Mouse (Mus musculus) hindbrain, embryonic 15.5 days (tissue): ENCODE data around the gene Aph1a. TPM values are rescaled to one million over a fixed set of nuclear protein-coding genes. Genes with fewer than 3 reads are reported as not detected.
"Not testable (repeated sequence)": the region's sequence is repeated elsewhere in the genome, so short reads cannot be mapped to it uniquely, and the experiment has no call there.

ENCODE experiments used
- ATAC-seq: fragments of 200-750 bp; cut with Nextera tagmentation; 2 replicates; pipeline ENCODE4 v1.8.0; 2017; ENCODE audit warnings: low read depth, moderate number of reproducible peaks, moderate TSS enrichment; ENCODE audit not compliant: low FRiP score
- H3K27ac ChIP-seq: fragments of 300-500 bp; sonication (generic); replicated peaks from 2 replicates; pipeline ENCODE4 v1.5.1; 2015; ENCODE audit warnings: mild to moderate bottlenecking, inconsistent platforms
- H3K27me3 ChIP-seq: fragments of 300-500 bp; sonication (generic); 2 replicates; pipeline ENCODE4 v1.6.1; 2015; ENCODE audit warnings: control low read depth, inconsistent platforms
- H3K36me3 ChIP-seq: fragments of 300-500 bp; sonication (generic); 2 replicates; pipeline ENCODE4 v1.6.1; 2015; ENCODE audit warnings: control low read depth, inconsistent platforms
- H3K4me1 ChIP-seq: fragments of 300-500 bp; sonication (generic); replicated peaks from 2 replicates; pipeline ENCODE4 v1.6.1; 2015; ENCODE audit warnings: control low read depth, inconsistent platforms
- H3K4me2 ChIP-seq: fragments of 300-500 bp; sonication (generic); 2 replicates; pipeline ENCODE4 v1.6.1; 2015; ENCODE audit warnings: moderate library complexity, mild to moderate bottlenecking, inconsistent platforms
- H3K4me3 ChIP-seq: fragments of 300-500 bp; sonication (generic); 2 replicates; pipeline ENCODE4 v1.5.1; 2015; ENCODE audit warnings: mild to moderate bottlenecking, inconsistent platforms
- H3K9ac ChIP-seq: fragments of 300-500 bp; sonication (generic); 2 replicates; pipeline ENCODE4 v1.6.1; 2015; ENCODE audit warnings: inconsistent platforms
- H3K9me3 ChIP-seq: fragments of 300-500 bp; sonication (generic); 2 replicates; pipeline ENCODE4 v1.6.1; 2016; ENCODE audit warnings: control low read depth, inconsistent platforms
- WGBS: fragments of 180-500 bp; shearing (Covaris S2); methylation state at CpG from one replicate; pipeline ENCODE4 v1.1.7; 2015; 5-methylcytosine and 5-hydroxymethylcytosine counted together
- polyA plus RNA-seq: library from polyadenylated mRNA; unstranded; fragments of >200 nt; fragmentation: Nextera tagmentation; extraction: Ambion mirVana; gene quantifications from 2 replicates; pipeline ENCODE4 v1.2.1, GENCODE M21; 2015

Aph1a gene
- 34.9 and 36.4 TPM in 2 replicates for polyA plus RNA-seq

GRCm38 (mm10) chr3:95893606-95894316, at the start of gene Aph1a:
TSS of gene Aph1a (plus strand) at chr3:95893969.
- H3K27me3 ChIP-seq = not testable (repeated sequence)
- under 1% methylated on average over 25 of the region's 43 CpGs for WGBS

GRCm38 (mm10) chr3:95850611-95851010, 43.2 kb upstream of the Aph1a start:
- peaks cover 74% of the 10 kb centered on the region for H3K36me3 ChIP-seq
- WGBS = 88% methylated on average over 4 of the region's 4 CpGs
- H3K4me1 ChIP-seq = peaks cover 8% of the 10 kb centered on the region
- no peaks in the 10 kb centered on the region for H3K27me3 ChIP-seq
- H3K4me2 ChIP-seq = no peak overlapping the region
- no peak overlapping the region for H3K4me3 ChIP-seq
- no peak overlapping the region for H3K27ac ChIP-seq
- H3K9me3 ChIP-seq = no peaks in the 10 kb centered on the region
- no peak for ATAC-seq
- H3K9ac ChIP-seq = no peak overlapping the region

More at GRCm38 (mm10) chr3:95893606-95894316, at the start of gene Aph1a:
- peak within 1 kb of the TSS; percentile 76 for H3K27ac ChIP-seq
- peak within 1 kb of the TSS; percentile 56 for H3K4me3 ChIP-seq
- H3K9ac ChIP-seq = peak within 1 kb of the TSS; percentile 62
- peak within 1 kb of the TSS; percentile 64 for H3K4me2 ChIP-seq
- not testable (repeated sequence) for H3K36me3 ChIP-seq, H3K9me3 ChIP-seq
- ATAC-seq = peak; percentile 98
- peaks cover 24% of the 10 kb centered on the region for H3K4me1 ChIP-seq

- 98% methylated on average over 8 of the region's 8 CpGs for WGBS
Measured at GRCm38 (mm10) chr3:95851317-95851716, 42.5 kb upstream of the Aph1a start.

GRCm38 (mm10) chr3:95855502-95856089, 38.2 kb upstream of the Aph1a start, which contains the start of gene Prpf3:
TSS of gene Prpf3 (minus strand) at chr3:95855885.
- Histone ChIP-seq H3K4me2 (peak within 1 kb of the TSS; percentile 83), H3K4me1 (peaks cover 12% of the 10 kb centered on the region), H3K9me3 (no peaks in the 10 kb centered on the region), H3K9ac (peak within 1 kb of the TSS; percentile 88), H3K27ac (peak within 1 kb of the TSS; percentile 82), H3K36me3 (peaks cover 27% of the 10 kb centered on the region), H3K4me3 (peak within 1 kb of the TSS; percentile 97), H3K27me3 (no peaks in the 10 kb centered on the region)
- under 1% methylated on average over 56 of the region's 56 CpGs for WGBS
- ATAC-seq = peak; percentile 98

More at GRCm38 (mm10) chr3:95851317-95851716, 42.5 kb upstream of the Aph1a start:
- H3K4me1 ChIP-seq = peaks cover 12% of the 10 kb centered on the region
- H3K27me3 ChIP-seq = no peaks in the 10 kb centered on the region
- H3K9ac ChIP-seq = no peak overlapping the region
- H3K4me3 ChIP-seq = no peak overlapping the region
- ATAC-seq = no peak
- no peaks in the 10 kb centered on the region for H3K9me3 ChIP-seq
- no peak overlapping the region for H3K27ac ChIP-seq
- no peak overlapping the region for H3K4me2 ChIP-seq
- H3K36me3 ChIP-seq = peaks cover 68% of the 10 kb centered on the region

GRCm38 (mm10) chr3:95856115-95856514, 37.7 kb upstream of the Aph1a start:
- no peaks in the 10 kb centered on the region for H3K27me3 ChIP-seq
- no peaks in the 10 kb centered on the region for H3K9me3 ChIP-seq
- ATAC-seq = no peak
- H3K9ac ChIP-seq = peak overlapping the region; percentile 88
- peaks cover 12% of the 10 kb centered on the region for H3K4me1 ChIP-seq
- 28% methylated on average over 7 of the region's 7 CpGs for WGBS
- peak overlapping the region; percentile 82 for H3K27ac ChIP-seq
- peak overlapping the region; percentile 83 for H3K4me2 ChIP-seq
- peak overlapping the region; percentile 97 for H3K4me3 ChIP-seq
- peaks cover 22% of the 10 kb centered on the region for H3K36me3 ChIP-seq

GRCm38 (mm10) chr3:95857050-95857449, 36.7 kb upstream of the Aph1a start:
- Histone ChIP-seq H3K4me1 (peaks cover 12% of the 10 kb centered on the region), H3K36me3 (peaks cover 14% of the 10 kb centered on the region)
- WGBS = 86% methylated on average over 1 of the region's 1 CpGs
- not testable (repeated sequence) for H3K4me2 ChIP-seq, H3K4me3 ChIP-seq, H3K27me3 ChIP-seq, H3K27ac ChIP-seq, H3K9ac ChIP-seq, ATAC-seq, H3K9me3 ChIP-seq

- H3K4me2 ChIP-seq, H3K9me3 ChIP-seq, H3K9ac ChIP-seq, H3K4me3 ChIP-seq, H3K27me3 ChIP-seq, H3K27ac ChIP-seq, ATAC-seq, H3K36me3 ChIP-seq: not testable (repeated sequence)
- WGBS = 85% methylated on average over 3 of the region's 3 CpGs
- peaks cover 12% of the 10 kb centered on the region for H3K4me1 ChIP-seq
Measured at GRCm38 (mm10) chr3:95858278-95858677, 35.5 kb upstream of the Aph1a start.

GRCm38 (mm10) chr3:95860323-95860722, 33.4 kb upstream of the Aph1a start:
- 80% methylated on average over 3 of the region's 3 CpGs for WGBS
- H3K27ac ChIP-seq = no peak overlapping the region
- H3K4me1 ChIP-seq = peaks cover 4% of the 10 kb centered on the region; the same call in 1 of the 2 replicates
- H3K27me3 ChIP-seq = no peaks in the 10 kb centered on the region
- no peak overlapping the region for H3K4me3 ChIP-seq
- H3K9ac ChIP-seq = no peak overlapping the region
- H3K9me3 ChIP-seq = no peaks in the 10 kb centered on the region
- H3K4me2 ChIP-seq = no peak overlapping the region
- ATAC-seq = no peak
- peaks cover 12% of the 10 kb centered on the region; the same call in 1 of the 2 replicates for H3K36me3 ChIP-seq

- H3K27ac ChIP-seq = no peak overlapping the region
- no peaks in the 10 kb centered on the region for H3K27me3 ChIP-seq
- 77% methylated on average over 10 of the region's 10 CpGs for WGBS
- ATAC-seq = no peak
- H3K9me3 ChIP-seq = no peaks in the 10 kb centered on the region
- H3K4me2 ChIP-seq = no peak overlapping the region
- H3K9ac ChIP-seq = no peak overlapping the region
- H3K4me1 ChIP-seq = peaks cover 2% of the 10 kb centered on the region; the same call in 1 of the 2 replicates
- no peak overlapping the region for H3K4me3 ChIP-seq
- H3K36me3 ChIP-seq = peaks cover 16% of the 10 kb centered on the region; the same call in 1 of the 2 replicates
Measured at GRCm38 (mm10) chr3:95861216-95861615, 32.6 kb upstream of the Aph1a start.

- ATAC-seq = 0 out of 2 replicates have a peak, but pooled peaks have one; percentile 63
- H3K9ac ChIP-seq = no peak overlapping the region
- no peak overlapping the region for H3K27ac ChIP-seq
- H3K27me3 ChIP-seq = no peaks in the 10 kb centered on the region
- no peak overlapping the region for H3K4me3 ChIP-seq
- H3K4me2 ChIP-seq = no peak overlapping the region
- peaks cover 16% of the 10 kb centered on the region; the same call in 1 of the 2 replicates for H3K36me3 ChIP-seq
- no peaks in the 10 kb centered on the region for H3K9me3 ChIP-seq
- 55% methylated on average over 2 of the region's 2 CpGs for WGBS
- no peaks in the 10 kb centered on the region for H3K4me1 ChIP-seq
Measured at GRCm38 (mm10) chr3:95861796-95862195, 32.0 kb upstream of the Aph1a start.

GRCm38 (mm10) chr3:95863578-95863977, 30.2 kb upstream of the Aph1a start:
- ATAC-seq = no peak
- H3K4me2 ChIP-seq = no peak overlapping the region

GRCm38 (mm10) chr3:95865050-95865449, 28.7 kb upstream of the Aph1a start:
- WGBS = 81% methylated on average over 5 of the region's 5 CpGs
- H3K4me3 ChIP-seq = no peak overlapping the region
- no peaks in the 10 kb centered on the region for H3K27me3 ChIP-seq
- H3K4me1 ChIP-seq = no peaks in the 10 kb centered on the region
- no peak overlapping the region for H3K4me2 ChIP-seq
- ATAC-seq = no peak
- no peak overlapping the region for H3K9ac ChIP-seq
- no peaks in the 10 kb centered on the region for H3K9me3 ChIP-seq
- peaks cover 36% of the 10 kb centered on the region for H3K36me3 ChIP-seq
- H3K27ac ChIP-seq = no peak overlapping the region

More at GRCm38 (mm10) chr3:95863578-95863977, 30.2 kb upstream of the Aph1a start:
- H3K4me3 ChIP-seq = no peak overlapping the region
- H3K27ac ChIP-seq = no peak overlapping the region
- no peaks in the 10 kb centered on the region for H3K9me3 ChIP-seq
- no peaks in the 10 kb centered on the region for H3K27me3 ChIP-seq
- 77% methylated on average over 7 of the region's 7 CpGs for WGBS
- H3K36me3 ChIP-seq = peaks cover 28% of the 10 kb centered on the region
- no peak overlapping the region for H3K9ac ChIP-seq
- no peaks in the 10 kb centered on the region for H3K4me1 ChIP-seq
